Mouse (Mus musculus): ENCODE results near the gene Pwwp2b. TPM values are rescaled to one million over a fixed set of nuclear protein-coding genes. Genes with fewer than 3 reads are reported as not detected.
A peak's percentile ranks its signal among the peaks of the same experiment; 100 is the strongest.

Gene Pwwp2b
- 6.9 and 7.4 TPM in 2 replicates for polyA plus RNA-seq (2014; fragmentation: Nextera tagmentation; extraction: Ambion mirVana)

GRCm38 (mm10) chr7:139247881-139248614, at the start of gene Pwwp2b:
Pwwp2b (plus strand) TSS chr7:139248482.
- WGBS: under 1% methylated on average over 51 of the region's 72 CpGs
- peak within 1 kb of the TSS; percentile 74 to 79 for H3K27ac ChIP-seq (replicated peaks in 1 of 2; ENCODE audit: control insufficient read depth in 1 of 2, insufficient read depth in 1 of 2, low read depth in 2 of 2, low read length in 2 of 2)
- peak within 1 kb of the TSS; percentile 90 for H3K4me2 ChIP-seq (ENCODE audit: low read length)
- H3K9me3 ChIP-seq (ENCODE audit: control insufficient read depth, low read length): no peaks in the 10 kb centered on the region
- no peaks in the 10 kb centered on the region for H3K36me3 ChIP-seq (ENCODE audit: control insufficient read depth, insufficient read depth, low read length)
- peak within 1 kb of the TSS; percentile 80 to 81 for H3K4me3 ChIP-seq (ENCODE audit: control insufficient read depth in 1 of 2, insufficient read depth in 1 of 2, low read depth in 1 of 2, low read length in 2 of 2)
- no peaks in the 10 kb centered on the region for H3K27me3 ChIP-seq (ENCODE audit: control insufficient read depth, insufficient read depth, low read length)
- peak within 1 kb of the TSS; percentile 95 for H3K9ac ChIP-seq (ENCODE audit: low read length)
- peaks cover 57 to 65% of the 10 kb centered on the region in 2 experiments for H3K4me1 ChIP-seq (ENCODE audit: control insufficient read depth in 2 of 2, insufficient read depth in 2 of 2, low read length in 2 of 2)
- ATAC-seq (ENCODE audit: insufficient number of reproducible peaks, insufficient read depth, low FRiP score, low read depth): peak; percentile 67

DNA sequence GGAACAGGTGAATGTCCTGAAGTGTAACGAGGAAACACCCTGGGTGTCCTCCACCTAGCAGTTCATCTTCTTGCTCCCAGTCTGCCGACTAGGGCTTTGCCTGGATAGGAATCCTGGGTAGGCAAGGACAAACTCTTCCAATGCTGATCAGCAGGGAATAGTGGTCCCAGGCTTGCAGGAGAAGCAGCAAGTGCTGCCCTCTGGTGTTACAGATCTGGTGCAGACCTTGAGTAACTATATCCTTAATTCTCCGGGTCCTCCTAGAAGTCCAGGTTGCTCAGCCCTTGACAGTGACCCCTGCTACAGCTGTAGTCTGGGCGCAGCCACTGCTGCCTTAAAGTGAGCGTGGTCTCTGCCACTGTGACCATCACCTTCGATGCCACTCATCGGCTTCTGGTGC, 48.2 kb upstream of the Pwwp2b start:
- ATAC-seq (ENCODE audit: insufficient number of reproducible peaks, insufficient read depth, low FRiP score, low read depth): no peak
- Histone ChIP-seq H3K9ac (ENCODE audit: low read length) (no peak overlapping the region), H3K27me3 (ENCODE audit: control insufficient read depth, insufficient read depth, low read length) (peaks cover 26% of the 10 kb centered on the region; the same call in 1 of the 2 replicates), H3K4me2 (ENCODE audit: low read length) (no peak overlapping the region), H3K4me1 (ENCODE audit: control insufficient read depth in 2 of 2, insufficient read depth in 2 of 2, low read length in 2 of 2) (no peaks in the 10 kb centered on the region), H3K27ac (replicated peaks in 1 of 2; ENCODE audit: control insufficient read depth in 1 of 2, insufficient read depth in 1 of 2, low read depth in 2 of 2, low read length in 2 of 2) (no peak overlapping the region), H3K9me3 (ENCODE audit: control insufficient read depth, low read length) (no peaks in the 10 kb centered on the region), H3K36me3 (ENCODE audit: control insufficient read depth, insufficient read depth, low read length) (no peaks in the 10 kb centered on the region), H3K4me3 (ENCODE audit: control insufficient read depth in 1 of 2, insufficient read depth in 1 of 2, low read depth in 1 of 2, low read length in 2 of 2) (no peak overlapping the region)
- 23% methylated on average over 7 of the region's 7 CpGs for WGBS

DNA sequence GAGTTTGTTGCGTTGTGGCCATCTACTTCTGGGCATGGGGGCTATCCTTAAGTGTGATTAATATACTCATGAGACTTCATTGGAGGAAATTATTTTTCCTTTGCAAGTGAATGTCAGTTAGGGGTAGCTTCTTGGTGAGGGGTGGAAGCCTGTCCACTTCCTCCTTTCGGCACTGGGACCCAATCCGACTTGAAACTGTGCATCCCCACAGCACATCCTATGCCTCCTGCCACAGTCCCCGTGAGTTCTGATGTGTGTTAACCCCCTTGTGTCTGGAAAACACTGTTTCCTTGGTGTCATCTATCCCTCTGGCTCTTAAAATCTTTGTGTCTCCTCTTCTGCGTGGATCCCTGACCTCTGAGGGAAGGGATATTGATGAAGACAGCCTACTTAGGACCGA, 47.1 kb upstream of the Pwwp2b start:
- 39% methylated on average over 6 of the region's 6 CpGs for WGBS
- H3K4me1 ChIP-seq (ENCODE audit: control insufficient read depth in 2 of 2, insufficient read depth in 2 of 2, low read length in 2 of 2): no peaks in the 10 kb centered on the region
- no peak for ATAC-seq (ENCODE audit: insufficient number of reproducible peaks, insufficient read depth, low FRiP score, low read depth)

GRCm38 (mm10) chr7:139208023-139208772, 40.1 kb upstream of the Pwwp2b start:
- no peak overlapping the region for H3K4me2 ChIP-seq (ENCODE audit: low read length)
- H3K9me3 ChIP-seq (ENCODE audit: control insufficient read depth, low read length): no peaks in the 10 kb centered on the region
- WGBS: 20% methylated on average over 7 of the region's 7 CpGs
- no peak overlapping the region for H3K4me3 ChIP-seq (ENCODE audit: control insufficient read depth in 1 of 2, insufficient read depth in 1 of 2, low read depth in 1 of 2, low read length in 2 of 2)
- H3K4me1 ChIP-seq (ENCODE audit: control insufficient read depth in 2 of 2, insufficient read depth in 2 of 2, low read length in 2 of 2): peaks cover 2 to 11% of the 10 kb centered on the region in 2 experiments; a peak in 2 of 4 replicates
- no peaks in the 10 kb centered on the region; the same call in 1 of the 2 replicates for H3K27me3 ChIP-seq (ENCODE audit: control insufficient read depth, insufficient read depth, low read length)
- ATAC-seq (ENCODE audit: insufficient number of reproducible peaks, insufficient read depth, low FRiP score, low read depth): no peak
- no peak overlapping the region for H3K27ac ChIP-seq (replicated peaks in 1 of 2; ENCODE audit: control insufficient read depth in 1 of 2, insufficient read depth in 1 of 2, low read depth in 2 of 2, low read length in 2 of 2)
- H3K9ac ChIP-seq (ENCODE audit: low read length): no peak overlapping the region
- no peaks in the 10 kb centered on the region for H3K36me3 ChIP-seq (ENCODE audit: control insufficient read depth, insufficient read depth, low read length)

More for the DNA sequence above, 47.1 kb upstream of the Pwwp2b start:
- Histone ChIP-seq H3K9ac (ENCODE audit: low read length) (no peak overlapping the region), H3K4me3 (ENCODE audit: control insufficient read depth in 1 of 2, insufficient read depth in 1 of 2, low read depth in 1 of 2, low read length in 2 of 2) (no peak overlapping the region), H3K27me3 (ENCODE audit: control insufficient read depth, insufficient read depth, low read length) (peaks cover 26% of the 10 kb centered on the region; the same call in 1 of the 2 replicates), H3K36me3 (ENCODE audit: control insufficient read depth, insufficient read depth, low read length) (no peaks in the 10 kb centered on the region), H3K27ac (replicated peaks in 1 of 2; ENCODE audit: control insufficient read depth in 1 of 2, insufficient read depth in 1 of 2, low read depth in 2 of 2, low read length in 2 of 2) (no peak overlapping the region), H3K9me3 (ENCODE audit: control insufficient read depth, low read length) (no peaks in the 10 kb centered on the region), H3K4me2 (ENCODE audit: low read length) (no peak overlapping the region)

- no peak overlapping the region for H3K27ac ChIP-seq (replicated peaks in 1 of 2; ENCODE audit: control insufficient read depth in 1 of 2, insufficient read depth in 1 of 2, low read depth in 2 of 2, low read length in 2 of 2)
- no peaks in the 10 kb centered on the region for H3K36me3 ChIP-seq (ENCODE audit: control insufficient read depth, insufficient read depth, low read length)
- no peaks in the 10 kb centered on the region for H3K27me3 ChIP-seq (ENCODE audit: control insufficient read depth, insufficient read depth, low read length)
- H3K9me3 ChIP-seq (ENCODE audit: control insufficient read depth, low read length): no peaks in the 10 kb centered on the region
- 90% methylated on average over 4 of the region's 4 CpGs for WGBS
- no peak overlapping the region for H3K9ac ChIP-seq (ENCODE audit: low read length)
- no peak for ATAC-seq (ENCODE audit: insufficient number of reproducible peaks, insufficient read depth, low FRiP score, low read depth)
- no peak overlapping the region for H3K4me3 ChIP-seq (ENCODE audit: control insufficient read depth in 1 of 2, insufficient read depth in 1 of 2, low read depth in 1 of 2, low read length in 2 of 2)
- H3K4me1 ChIP-seq (ENCODE audit: control insufficient read depth in 2 of 2, insufficient read depth in 2 of 2, low read length in 2 of 2): peaks cover 2 to 14% of the 10 kb centered on the region in 2 experiments; a peak in 3 of 4 replicates
- no peak overlapping the region for H3K4me2 ChIP-seq (ENCODE audit: low read length)
Measured at GRCm38 (mm10) chr7:139208773-139209095, 39.5 kb upstream of the Pwwp2b start.

- peaks cover 2 to 17% of the 10 kb centered on the region in 2 experiments; a peak in 3 of 4 replicates for H3K4me1 ChIP-seq (ENCODE audit: control insufficient read depth in 2 of 2, insufficient read depth in 2 of 2, low read length in 2 of 2)
- no peak for ATAC-seq (ENCODE audit: insufficient number of reproducible peaks, insufficient read depth, low FRiP score, low read depth)
- H3K9ac ChIP-seq (ENCODE audit: low read length): no peak overlapping the region
- H3K36me3 ChIP-seq (ENCODE audit: control insufficient read depth, insufficient read depth, low read length): no peaks in the 10 kb centered on the region
- WGBS: 91% methylated on average over 6 of the region's 6 CpGs
- H3K27ac ChIP-seq (replicated peaks in 1 of 2; ENCODE audit: control insufficient read depth in 1 of 2, insufficient read depth in 1 of 2, low read depth in 2 of 2, low read length in 2 of 2): no peak overlapping the region
- no peaks in the 10 kb centered on the region for H3K27me3 ChIP-seq (ENCODE audit: control insufficient read depth, insufficient read depth, low read length)
- H3K4me3 ChIP-seq (ENCODE audit: control insufficient read depth in 1 of 2, insufficient read depth in 1 of 2, low read depth in 1 of 2, low read length in 2 of 2): no peak overlapping the region
- H3K9me3 ChIP-seq (ENCODE audit: control insufficient read depth, low read length): no peaks in the 10 kb centered on the region
- no peak overlapping the region for H3K4me2 ChIP-seq (ENCODE audit: low read length)
Measured at GRCm38 (mm10) chr7:139211761-139212160, 36.5 kb upstream of the Pwwp2b start.

DNA sequence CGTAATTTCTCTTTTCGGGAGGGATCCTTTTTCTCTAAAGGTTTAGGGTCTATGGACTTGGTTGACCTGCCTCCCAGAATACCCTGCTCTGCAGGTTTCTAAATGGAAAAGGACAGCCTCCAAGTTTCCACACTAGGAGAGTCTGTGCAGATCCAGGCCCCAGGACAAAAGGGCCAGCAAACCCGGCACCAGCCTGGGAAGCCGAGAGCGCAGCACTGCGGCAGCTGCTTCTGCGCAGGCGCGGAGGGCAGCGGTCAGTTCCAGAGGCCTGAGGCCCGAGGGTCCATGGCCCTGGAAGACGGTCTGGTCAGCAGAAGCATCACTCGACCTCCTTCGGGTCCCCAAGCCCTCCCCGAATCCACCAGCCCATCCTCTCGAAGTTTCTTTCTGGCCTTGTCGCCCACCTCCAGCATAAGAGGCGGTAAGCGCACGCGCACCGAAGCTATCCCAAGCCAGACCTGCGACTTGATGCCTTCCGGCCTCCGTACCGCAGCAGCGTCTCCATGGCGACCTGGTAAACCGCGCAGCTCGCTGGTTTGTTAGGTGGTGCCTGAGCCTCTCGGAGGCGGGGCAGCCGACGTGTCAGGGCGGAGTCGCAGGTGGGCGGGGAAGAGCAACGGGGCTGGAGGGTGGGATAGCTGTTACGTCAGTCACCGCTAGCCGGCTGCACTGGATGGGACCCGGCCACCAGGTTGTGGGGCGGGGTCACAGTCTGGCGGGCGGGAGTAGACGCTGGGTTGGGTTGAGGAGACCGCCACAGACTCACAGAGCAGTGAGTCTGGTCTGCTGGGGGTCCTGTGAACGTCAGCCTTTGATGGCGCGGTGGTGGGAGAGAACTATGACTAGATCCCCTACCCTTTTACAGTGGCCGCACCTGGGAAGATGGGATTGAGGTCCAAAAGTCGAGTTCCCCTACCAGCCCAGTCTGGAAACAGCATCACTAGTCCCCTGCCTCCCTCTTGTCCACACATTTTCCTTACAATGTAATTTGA, 35.2 kb upstream of the Pwwp2b start, which contains the start of the genes Lrrc27 and Stk32c:
Gene Lrrc27, plus strand, starts transcription at position 235 of the 992 bp plus-strand sequence.
Gene Stk32c, minus strand, starts transcription at position 554 of the 992 bp plus-strand sequence.
- H3K9ac ChIP-seq (ENCODE audit: low read length): peak within 1 kb of the TSS; percentile 71
- peak; percentile 96 for ATAC-seq (ENCODE audit: insufficient number of reproducible peaks, insufficient read depth, low FRiP score, low read depth)
- H3K4me2 ChIP-seq (ENCODE audit: low read length): peak within 1 kb of the TSS; percentile 70
- 2% methylated on average over 53 of the region's 53 CpGs for WGBS
- H3K4me1 ChIP-seq (ENCODE audit: control insufficient read depth in 2 of 2, insufficient read depth in 2 of 2, low read length in 2 of 2): peaks cover 2 to 22% of the 10 kb centered on the region in 2 experiments; a peak in 3 of 4 replicates
- no peaks in the 10 kb centered on the region for H3K9me3 ChIP-seq (ENCODE audit: control insufficient read depth, low read length)
- no peaks in the 10 kb centered on the region for H3K27me3 ChIP-seq (ENCODE audit: control insufficient read depth, insufficient read depth, low read length)
- H3K36me3 ChIP-seq (ENCODE audit: control insufficient read depth, insufficient read depth, low read length): no peaks in the 10 kb centered on the region
- peak within 1 kb of the TSS; percentile 54 to 79 for H3K4me3 ChIP-seq (ENCODE audit: control insufficient read depth in 1 of 2, insufficient read depth in 1 of 2, low read depth in 1 of 2, low read length in 2 of 2)
- H3K27ac ChIP-seq (replicated peaks in 1 of 2; ENCODE audit: control insufficient read depth in 1 of 2, insufficient read depth in 1 of 2, low read depth in 2 of 2, low read length in 2 of 2): peak within 1 kb of the TSS; percentile 70 to 89
